Mouse (Mus musculus) c-Kit-negative CD71-positive TER-119-positive erythroid progenitor cells, embryonic 14.5 days (primary cell): Measurements from ENCODE around the gene Lyve1.
A peak's percentile ranks its signal among the peaks of the same experiment; 100 is the strongest.

Experiments used
- DNase-seq: peaks from one replicate; pipeline ENCODE4 v3.0.0-alpha.2; 2013; ENCODE audit warnings: low read depth, low spot score

Lyve1 gene

DNA sequence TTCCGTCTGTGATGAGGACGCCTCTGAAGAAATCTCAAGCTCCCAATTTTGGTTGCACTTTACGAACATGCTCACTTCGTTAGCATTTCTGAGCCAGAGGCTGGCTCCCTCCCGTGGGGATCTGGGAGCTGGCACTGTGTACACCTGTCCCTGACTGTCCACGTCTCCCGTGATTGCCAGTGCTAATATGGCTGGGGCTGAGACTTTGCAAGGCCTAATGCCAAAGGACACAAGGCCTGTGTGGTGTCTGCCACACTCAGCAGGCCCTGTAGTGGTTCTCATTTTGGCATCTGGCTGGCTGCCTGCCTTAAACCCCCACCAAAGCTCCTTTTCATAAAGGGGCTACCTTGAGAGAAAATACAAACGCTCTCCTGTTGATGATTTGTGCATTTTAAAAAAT, 52.0 kb downstream of the Lyve1 start:
- no peak for DNase-seq

GRCm38 (mm10) chr7:110809585-110810557, 53.2 kb downstream of the Lyve1 start:
- no peak for DNase-seq

GRCm38 (mm10) chr7:110808962-110809361, 54.1 kb downstream of the Lyve1 start:
- DNase-seq, result no peak

DNA sequence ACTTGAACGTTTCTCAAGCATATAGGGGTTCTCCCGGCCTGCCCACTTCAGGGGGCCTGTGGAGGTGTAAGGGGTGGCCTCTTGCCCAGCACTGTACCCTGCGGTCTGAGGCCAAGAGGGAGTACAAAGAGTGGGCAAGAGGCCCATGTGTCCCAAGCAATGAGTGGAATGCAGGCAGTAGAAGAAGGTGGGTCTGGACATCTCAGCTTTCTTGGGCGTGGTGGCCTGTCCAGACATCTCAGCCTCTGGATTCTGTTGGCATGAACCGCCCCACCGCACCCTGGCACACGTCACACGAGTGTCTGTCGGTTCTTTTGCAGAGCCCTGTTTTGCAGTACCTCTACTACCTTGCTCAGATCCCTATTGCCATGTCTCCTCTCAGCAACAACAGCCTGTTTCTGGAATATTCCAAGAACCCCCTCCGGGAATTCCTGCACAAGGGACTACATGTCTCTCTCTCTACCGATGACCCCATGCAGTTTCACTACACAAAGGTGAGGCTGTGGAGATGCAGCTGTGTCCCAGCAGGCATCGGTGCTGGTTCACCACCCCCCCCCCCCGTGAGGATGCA, 55.5 kb downstream of the Lyve1 start:
- DNase-seq, result no peak

- DNase-seq, result no peak
These were observed 58.8 kb downstream of the Lyve1 start for GRCm38 (mm10) chr7:110804266-110804665.

GRCm38 (mm10) chr7:110803131-110803530, 59.9 kb downstream of the Lyve1 start:
- no peak for DNase-seq

DNA sequence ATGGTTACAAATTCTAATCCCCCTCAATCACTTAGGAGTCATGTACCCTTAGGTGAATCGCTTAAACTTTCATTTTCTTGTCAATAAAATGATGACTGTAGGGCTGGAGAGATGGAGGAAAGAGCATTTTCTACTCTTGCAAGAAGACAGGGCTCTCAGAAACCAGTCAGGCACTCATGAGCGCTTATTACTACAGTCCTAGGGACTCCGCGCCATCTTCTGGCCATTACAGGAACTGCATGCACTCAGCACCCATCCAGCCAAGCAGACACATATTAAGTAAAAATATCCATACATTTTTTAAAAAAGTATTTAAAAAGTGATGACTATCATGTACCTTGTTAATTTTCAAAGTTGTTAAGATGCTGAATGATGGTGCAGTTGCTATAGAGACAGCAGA, 62.0 kb downstream of the Lyve1 start:
- DNase-seq, result peak; percentile 72
